Mouse (Mus musculus) right cerebral cortex, postnatal 4 days (tissue): Measurements from ENCODE around the gene Apol6.
A peak's percentile ranks its signal among the peaks of the same experiment; 100 is the strongest.

Source experiments
- DNase-seq: peaks from one replicate; pipeline ENCODE4 v3.0.0-alpha.2; 2022

Apol6 gene

DNA sequence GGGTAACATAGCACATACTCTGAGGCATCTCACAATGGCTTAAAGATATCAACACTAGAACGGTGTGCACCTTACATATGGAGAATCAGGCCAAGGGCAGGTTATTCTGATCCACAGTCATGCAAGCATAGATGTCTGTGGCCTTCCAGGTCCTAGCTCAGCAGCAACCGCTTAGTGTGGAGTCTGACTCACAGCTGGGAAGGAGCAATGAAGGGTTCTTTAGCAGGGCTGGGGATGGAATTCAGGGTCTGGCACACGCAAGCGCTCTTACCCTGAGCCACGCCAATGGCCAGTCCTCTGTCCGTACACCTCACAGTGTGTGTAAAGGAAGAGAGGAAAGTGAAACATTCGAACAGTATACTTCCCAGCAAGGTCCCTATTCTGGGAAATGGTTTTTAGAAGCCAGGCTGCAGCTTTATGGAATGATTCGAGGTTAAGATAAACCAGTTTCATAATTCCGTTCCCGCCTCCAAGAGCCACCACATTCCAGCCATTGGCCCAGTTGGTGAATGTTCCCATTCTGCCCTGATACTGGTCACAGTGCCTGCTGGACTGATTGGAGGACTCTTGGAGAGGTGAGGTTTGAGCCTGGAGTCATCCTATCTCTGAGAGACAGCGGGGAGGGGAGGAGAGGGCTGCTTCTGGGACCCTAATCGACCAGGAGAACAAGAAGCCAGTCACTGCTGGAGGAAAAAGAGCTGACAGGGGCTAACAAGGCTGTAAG lies at the start of gene Apol6:
Gene Apol6, plus strand, starts transcription at position 133 of the 724 bp plus-strand sequence.
- no peak for DNase-seq

DNA sequence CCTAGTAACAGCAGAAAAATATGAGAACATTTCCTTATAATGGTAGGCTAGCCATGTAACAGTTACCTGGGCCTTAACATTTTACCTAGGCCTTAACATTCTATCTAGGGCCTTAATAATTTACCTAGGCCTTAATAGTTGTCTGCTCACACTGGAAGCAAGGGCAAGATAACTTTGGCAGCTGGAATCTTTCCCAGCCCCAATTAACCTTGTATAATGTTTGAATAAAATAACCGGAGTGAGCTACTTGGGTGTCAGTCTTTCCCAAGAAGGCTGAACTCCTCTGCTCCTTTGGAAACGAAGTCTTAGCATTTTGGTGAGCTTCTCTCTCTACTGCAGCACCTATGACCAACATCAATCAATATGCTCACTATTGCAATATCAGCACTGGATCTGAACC lies 46.5 kb upstream of the Apol6 start:
- no peak for DNase-seq

DNA sequence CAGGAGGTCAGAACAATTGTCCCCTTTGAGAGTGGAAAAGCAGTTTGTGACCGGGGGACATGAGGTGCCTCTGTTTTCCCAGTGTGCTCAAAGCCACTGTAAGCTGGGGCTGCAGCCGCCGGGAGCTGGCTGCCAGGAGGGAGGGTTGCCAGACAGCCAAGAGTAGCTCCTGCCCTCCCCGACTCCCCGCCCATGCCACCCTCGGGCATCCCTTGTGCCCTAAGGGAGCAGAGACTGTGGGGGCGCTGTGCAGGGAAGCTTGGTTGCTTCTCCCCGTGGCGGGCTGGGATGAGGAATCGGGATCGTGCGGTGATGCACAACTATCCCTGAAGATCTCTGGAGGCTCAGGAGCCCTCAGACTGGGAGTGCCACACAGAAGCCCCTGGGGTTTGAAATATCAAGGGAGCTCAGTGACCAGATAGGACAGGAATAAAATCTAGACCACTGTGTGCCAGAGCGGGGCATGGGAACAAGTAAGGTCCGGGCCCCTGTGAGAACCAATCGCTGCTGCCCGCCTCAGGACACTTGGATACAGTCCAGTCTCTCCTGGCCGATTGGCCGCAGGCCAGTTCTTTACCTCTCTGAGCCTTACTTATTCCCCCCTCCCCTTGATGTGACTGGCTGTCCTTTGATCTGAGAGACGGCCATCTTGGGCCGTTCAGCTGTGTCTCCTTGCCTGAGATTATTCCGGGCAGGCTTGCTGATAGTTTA lies 45.5 kb upstream of the Apol6 start:
- peak; percentile 46 for DNase-seq

DNA sequence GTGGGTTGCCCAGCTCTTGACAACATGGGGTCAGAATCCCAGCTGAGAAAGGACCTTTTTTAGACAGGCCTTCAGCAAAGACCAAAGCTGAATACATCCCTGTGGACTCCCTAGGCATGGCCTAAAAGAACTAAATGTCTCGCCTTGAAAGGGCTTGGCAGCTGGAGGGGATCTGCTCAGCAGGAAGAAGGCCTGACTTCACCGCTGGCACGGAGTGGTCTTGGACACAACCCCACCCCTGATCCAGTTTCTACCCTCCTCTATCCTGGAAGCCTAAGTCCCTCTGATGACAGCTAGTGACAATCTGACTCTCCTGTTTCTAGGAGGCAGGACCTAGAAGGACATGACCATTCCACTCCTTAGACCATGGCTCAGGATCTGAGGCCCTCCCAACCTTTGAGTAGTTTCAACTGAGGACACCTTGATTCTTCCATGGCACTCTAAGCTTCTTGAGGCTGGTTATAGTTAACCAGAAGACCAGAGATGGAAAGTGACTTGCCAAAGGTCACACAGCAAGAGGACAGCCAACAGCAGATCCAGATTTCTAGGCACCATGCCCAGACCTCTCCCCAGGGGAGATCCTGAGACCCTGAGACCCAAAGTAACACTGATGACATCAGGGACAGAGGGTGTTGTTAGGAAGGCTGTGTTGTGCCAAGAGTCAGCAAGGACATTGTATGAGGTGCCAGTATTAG lies 41.2 kb upstream of the Apol6 start:
- DNase-seq = no peak

DNA sequence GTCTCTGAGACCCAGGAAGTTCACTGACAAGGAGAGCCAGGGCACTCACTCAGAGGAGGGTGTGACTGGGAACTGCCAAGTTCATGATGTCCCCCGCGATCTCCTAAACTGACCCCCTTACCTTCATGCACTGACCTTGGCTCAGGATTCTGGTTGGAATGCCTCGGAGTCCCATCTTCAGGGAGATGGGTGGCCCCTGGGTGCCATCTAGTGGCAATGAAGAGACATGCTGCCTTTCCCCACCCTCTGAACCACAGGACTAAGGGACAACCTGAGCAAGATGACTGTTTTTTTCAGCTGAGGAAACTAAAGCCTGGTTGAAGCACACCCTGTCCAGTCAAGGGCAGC lies 40.7 kb upstream of the Apol6 start:
- no peak for DNase-seq

DNA sequence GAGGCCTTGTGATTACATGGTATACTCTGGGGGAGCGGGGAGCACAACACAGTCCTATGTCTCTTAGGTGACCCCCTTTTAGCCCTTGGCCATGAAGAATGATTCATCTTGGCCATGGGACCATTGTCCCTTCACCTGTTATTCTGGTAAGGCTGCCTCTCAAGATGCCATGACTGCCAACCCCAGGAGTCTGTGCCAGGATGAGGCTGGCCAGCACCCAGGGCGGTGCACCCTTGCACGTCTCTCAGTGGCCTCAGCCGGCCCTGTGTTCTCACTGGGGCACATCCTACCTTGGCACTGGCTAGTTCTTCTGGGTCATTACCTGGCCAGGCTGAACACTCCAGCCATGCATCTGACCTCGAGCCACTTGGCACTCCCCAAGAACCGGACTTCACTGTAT lies 35.7 kb upstream of the Apol6 start:
- no peak for DNase-seq

DNA sequence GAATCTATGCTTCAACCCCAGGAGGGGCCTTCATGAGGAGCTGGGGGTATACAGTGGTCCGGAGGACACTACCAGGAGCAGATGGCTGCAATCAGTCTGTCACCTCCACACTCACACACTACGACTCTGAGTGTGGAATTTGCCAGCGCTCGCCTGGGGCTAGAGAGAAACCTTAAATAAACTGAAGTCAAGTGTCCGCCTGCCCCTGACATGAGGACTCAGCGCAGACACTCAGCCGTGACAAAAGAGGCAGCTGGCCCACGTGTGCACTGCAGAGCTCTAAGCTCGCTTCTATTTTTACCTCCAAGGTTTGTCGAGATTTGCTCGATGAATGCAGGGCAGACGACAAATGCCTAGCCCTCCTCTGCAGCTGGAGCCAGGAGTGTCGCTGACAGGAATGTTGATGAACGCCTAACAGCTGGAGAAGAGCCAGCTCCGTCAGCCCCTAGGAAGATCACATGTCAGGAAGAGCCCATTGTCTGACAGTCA lies 30.7 kb upstream of the Apol6 start:
- peak; percentile 40 for DNase-seq

DNA sequence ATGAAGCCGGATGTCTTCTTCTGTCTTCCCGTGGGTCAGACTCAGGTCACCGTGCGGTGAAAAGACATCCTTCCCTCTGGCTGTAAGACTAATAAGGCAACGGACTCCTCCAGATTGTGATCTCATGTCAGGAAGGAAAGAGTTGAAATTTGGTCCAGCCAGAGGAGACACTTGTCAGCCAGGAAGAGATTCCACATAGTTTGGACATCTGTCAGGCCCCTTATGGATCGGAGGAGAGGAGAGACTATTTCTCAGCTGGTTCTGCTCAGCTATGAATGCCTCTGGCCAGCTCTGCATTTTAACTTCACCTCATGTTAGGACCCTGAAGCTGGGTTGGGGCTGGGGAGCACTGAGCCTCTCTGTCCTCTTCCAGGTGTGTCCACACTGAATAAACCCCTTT lies 30.1 kb upstream of the Apol6 start:
- no peak for DNase-seq

DNA sequence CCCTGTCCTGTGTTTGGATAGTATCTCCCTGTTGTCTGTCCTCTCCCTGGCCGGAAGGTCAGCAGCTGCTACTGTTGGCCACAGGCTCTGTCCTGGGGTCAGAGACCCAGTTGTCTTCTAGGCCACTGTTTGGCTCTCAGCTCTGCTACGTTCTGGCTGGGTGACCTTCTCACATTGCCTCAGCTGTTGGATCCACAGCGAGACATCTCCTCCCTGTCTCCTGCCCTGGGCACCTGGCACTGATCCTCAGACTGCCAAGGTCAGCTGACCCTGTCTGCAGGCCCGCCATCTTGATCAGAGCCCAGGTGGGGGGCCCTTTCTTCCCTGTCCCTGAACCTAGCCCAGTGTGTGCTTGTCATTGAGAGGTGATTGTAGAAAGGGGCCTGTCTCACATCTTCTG lies 29.5 kb upstream of the Apol6 start:
- no peak for DNase-seq

DNA sequence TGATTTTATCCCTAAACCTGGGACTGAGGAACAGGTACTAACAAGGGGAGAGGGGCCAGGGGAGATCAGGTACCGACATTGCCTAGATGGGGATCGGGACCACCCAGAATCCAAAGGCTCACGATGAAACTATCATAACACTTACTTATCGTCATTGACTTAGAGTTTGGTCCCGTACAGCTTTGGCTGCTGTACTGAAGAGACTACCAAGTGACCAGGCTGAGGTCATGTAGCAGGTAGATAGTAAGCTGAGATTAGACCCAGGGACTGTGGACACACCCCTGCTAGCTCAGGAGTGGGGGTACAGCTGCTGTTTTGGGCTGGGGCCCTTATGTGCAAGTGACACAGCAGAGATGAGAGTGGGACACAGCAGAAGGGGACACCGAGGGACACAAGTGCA lies 28.0 kb upstream of the Apol6 start:
- no peak for DNase-seq

DNA sequence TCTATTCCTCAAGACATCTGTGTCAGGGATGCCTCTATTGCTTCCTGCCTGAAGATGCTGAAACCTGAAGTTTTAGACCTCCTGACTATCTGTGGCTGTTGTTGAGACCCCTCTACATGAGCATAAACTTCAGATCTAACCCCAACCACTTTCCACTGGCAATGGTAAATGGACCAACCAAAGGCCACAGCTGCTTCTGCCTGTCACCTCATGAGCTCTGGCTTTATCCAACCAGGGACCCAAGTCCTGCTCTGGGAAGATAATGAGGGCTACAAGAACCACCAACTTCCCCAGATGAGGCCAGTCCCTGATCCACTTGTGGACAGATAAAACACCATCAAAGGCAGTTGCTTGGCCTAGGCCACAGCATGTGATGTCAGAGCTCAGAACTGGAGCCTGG lies 26.6 kb upstream of the Apol6 start:
- no peak for DNase-seq

DNA sequence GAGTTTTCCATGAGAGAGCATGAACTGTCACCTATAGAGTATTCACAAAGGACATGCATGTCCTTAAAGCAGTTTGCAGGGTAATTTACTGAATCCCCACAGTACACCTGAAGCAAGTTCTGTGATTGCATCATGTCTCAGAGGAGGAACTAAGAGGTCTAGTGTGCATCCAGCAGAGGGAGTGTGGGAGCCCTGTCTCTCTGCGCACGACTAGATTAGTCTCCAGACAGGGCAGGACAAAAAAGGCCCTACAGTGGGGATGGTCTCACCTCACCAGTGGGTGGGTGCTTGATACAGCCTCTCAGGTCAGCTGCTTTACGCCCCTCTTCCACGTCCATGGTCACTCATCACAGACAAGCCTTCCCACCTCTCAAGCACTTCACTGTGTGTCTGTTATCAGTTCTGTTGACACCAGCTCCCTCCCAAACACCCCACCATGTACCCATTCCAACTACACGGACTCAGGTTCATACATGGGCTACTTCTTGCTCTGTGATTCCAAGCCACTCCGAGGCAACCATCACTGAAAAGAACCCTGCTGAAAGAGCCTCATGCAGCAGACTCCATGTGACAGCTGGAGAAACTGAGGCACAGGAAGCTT lies 25.7 kb upstream of the Apol6 start:
- DNase-seq = no peak

DNA sequence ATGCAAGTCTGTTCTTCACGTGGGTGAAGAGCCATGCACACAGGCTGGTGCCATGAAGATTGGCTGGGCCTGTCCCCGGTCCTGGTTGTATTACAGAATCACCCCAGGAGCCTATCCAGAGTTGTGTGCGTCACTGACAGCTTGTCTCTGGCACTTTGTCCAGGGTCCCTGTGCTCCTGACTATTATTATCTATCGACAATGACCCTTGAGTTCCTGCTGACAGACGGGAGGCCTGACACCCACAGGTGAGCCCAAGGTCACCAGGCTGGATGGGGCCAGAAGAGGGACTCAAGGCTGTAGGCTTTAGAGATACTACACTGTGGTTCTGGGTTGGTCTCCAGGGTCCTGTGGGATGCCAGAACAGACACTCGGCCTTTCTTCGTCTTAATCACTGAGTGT lies 25.0 kb upstream of the Apol6 start:
- no peak for DNase-seq

DNA sequence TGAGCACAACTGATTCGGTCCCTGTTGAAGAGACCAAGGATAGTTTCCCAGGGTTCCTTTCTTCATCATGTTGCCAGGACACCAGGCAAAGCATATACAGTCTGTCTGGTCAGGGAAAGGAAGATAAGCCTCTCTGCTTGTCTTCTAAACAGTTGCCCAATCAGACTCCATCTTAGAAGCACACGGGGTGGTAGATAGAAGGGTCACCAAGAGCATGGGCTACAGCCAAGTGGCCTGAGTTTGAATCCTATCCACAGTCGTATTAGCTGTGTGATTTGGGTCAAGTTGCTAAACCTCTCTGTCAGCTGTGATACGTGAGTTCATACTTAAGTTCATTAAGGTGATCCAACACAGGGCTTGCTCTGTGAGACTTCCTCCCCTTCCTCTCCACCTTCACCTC lies 24.4 kb upstream of the Apol6 start:
- DNase-seq = no peak

DNA sequence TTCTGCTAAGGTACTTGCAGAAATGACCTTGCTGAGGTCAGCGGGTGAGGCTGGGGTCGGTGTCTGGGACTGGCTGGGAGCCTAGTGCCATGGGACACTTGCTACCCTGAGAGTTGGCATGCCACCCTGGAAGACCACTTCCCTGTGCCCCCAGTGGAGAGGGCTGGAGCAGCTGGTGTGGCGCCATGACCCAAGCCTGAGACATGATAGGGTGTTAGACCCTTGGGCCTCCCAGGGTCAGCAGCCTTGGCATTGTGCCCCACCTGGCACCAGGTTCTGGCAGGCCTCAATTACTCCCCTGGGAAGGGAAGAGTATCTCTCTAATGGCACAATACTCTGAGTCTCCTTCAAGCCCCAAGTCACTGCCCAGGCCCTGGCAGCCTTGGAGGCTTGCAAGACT lies 23.5 kb upstream of the Apol6 start:
- no peak for DNase-seq

DNA sequence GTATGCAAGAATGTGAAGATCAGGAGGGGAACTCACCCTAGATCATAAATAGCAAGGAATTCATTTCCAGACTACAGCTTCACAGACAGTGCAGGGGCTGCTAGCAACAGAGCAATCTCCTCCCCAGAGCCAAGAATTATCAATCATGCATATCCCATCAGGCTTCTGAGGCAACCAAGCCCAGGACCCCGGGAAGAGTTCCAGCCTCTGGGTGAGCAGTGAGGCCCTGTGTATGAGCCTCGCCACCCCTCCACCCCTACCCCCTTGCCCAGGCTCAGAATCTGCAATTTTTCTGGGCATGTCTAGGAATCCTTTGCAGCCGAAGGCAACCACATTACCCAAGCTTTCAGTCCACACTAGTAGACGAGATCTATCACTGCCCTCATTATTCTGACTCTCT lies 22.7 kb upstream of the Apol6 start:
- DNase-seq = no peak

DNA sequence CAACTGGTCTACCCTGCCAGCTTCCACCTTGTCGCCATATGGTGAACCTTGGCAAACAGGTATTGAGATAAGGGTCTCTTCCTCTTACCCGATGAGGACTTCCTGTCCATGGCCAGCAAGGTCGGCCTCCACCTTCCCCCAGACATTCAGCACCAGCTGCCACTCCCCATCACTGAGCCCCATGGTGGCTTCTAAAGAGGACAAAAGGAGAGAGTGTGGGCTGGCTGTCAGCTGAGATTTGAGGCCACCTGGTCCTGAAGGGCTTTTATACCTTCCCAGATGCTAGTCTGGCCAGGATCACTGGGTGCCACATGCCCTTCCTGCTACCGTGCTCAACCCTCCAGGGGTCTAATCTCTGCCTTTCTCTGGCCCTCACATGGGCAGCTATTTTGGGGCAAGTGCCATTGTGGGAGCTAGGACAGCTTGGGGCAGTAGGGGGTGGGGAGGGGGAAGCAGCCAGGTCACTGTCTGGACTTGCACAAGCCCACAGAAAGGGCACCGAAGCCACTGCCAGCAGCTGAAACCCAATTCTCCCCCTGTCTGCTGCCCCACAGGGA lies 22.1 kb upstream of the Apol6 start:
- no peak for DNase-seq

DNA sequence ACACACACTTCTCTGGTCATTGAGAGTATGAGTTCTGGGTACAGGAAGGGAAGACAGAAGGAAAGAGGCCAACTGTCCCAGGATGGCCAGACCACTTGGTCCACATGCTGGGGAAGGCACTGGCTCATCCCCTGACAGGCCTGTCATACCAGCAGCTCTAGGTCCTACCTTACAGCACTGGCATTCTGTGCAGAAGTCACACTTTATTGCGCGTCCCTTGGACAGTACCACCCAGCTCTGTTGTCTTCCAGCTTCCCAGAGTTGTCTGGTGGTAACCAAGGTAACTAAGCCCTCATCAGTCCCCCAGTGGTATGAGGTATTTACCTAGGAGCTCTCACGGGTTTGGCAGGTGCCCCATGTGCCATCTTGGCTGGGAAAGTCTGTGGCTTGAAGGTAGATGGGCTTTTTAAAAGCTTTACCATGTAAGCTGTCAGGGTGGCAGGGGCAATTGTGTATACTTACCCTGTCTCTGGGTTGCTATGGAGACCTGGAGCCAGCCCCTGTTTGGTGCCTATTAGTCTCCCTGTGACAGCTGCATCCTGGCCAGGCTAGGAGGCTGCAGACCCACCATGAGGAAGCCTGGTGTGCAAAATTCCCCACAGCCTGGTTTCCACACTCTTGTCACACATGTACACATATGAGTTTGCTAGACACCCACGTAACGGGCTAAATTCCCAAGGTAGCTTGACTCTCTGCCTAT lies 18.5 kb upstream of the Apol6 start:
- no peak for DNase-seq

DNA sequence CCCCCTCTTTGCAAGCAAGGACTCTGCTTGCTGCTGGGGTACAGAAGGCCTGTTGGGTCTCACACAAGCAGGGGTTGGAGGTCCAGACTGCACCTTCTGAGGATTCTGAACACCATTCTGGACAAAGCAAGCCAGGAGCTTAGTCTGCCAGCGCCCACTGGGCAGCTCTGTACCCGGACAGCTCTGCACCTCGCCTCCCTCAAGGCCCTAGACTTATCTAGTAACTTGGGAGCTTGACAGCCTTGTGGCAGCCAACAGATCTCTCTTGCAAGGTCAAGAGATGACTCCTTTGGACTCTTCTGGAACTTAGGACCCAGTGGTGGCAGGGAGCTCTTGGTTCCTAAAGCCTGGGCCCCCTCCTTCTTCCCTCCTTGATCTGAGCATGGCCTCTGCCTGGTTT lies 17.4 kb upstream of the Apol6 start:
- DNase-seq = no peak

DNA sequence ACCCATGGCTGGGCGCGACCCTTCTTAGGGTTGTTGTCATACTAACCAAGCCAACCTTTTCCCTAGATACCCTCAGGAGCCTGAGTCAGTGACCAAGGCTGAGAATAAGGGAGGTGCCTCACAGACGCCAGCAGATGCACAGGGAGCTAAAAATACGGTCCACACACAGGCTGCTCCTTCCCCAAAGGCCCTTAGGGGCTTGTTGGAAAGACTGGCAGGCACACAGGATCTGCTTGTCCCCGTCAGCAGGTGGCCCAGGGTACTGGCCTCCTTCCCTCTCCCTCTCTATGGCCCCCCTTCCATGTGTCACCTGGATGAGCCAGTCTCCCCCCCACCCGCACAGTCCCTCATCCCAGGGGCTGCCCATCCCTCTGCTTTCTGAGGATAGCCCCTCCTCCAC lies 16.9 kb upstream of the Apol6 start:
- no peak for DNase-seq

DNA sequence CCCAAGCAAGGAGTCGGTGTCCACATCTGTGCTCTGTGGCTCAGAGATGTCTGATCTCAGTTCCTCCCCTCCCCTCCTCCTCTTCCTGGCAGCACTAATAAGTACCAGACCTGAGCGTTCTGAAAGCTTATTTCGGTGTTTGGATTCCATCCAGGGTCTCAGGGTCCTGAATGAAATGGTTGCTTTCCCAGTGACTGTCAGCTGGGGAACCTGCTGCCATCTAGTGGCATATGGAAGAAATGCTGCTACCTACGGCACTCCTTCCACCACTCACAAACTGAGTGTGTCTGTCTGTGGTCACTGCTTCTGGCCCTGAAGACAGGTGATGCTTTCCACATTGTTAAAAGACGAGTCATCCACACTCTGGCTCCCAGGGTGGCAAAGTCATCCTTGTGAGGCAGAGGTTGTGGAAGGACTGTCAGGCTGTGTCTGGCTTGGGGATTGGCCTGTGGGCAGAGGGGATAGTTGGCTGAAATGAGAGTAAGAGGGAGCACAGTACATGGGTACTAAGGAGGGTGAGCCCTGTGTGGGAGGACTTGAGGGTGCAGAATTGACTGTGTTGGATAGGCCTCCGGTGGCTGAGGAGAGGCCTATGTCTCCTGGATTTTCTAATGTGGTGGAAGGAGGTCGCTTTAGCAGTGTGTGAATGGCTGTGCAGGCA lies 15.1 kb upstream of the Apol6 start:
- peak; percentile 60 for DNase-seq

DNA sequence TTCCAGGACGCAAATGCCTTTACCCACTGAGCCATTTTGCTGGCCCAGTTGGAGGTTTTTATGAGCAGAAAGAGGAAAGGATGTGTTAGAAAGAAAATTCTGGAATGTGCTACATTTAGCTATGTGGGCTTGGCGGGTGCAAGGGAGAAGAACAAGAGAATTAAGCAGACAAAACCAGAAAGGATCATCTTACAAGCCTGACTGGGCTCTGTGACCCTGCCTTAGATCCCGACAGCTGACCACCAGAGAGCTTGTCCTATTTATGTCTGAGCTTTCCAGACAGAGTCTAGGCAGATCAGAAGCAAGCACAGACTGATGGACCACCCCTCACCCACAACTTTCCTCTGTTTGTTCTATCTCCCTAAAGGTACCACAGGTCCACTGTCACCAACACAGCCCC lies 13.3 kb upstream of the Apol6 start:
- DNase-seq = no peak
